Mouse (Mus musculus) frontal cortex, adult 2 months (tissue): ENCODE results near the gene Klhdc8b. TPM values are rescaled to one million over a fixed set of nuclear protein-coding genes. Genes with fewer than 3 reads are reported as not detected.

Source experiments
- DNase-seq, 2 experiments: peaks; one replicate each; pipeline ENCODE4 v3.0.0; 2022; ENCODE audit warnings: low spot score in 1 of 2; ENCODE audit errors: extremely low spot score in 1 of 2
- polyA plus RNA-seq: library from polyadenylated mRNA; depleted of rRNA; stranded (reverse); fragments of >200 nt; gene quantifications from 2 replicates; pipeline ENCODE4 v1.2.3, GENCODE M21; 2012

The Klhdc8b gene
- polyA plus RNA-seq, 1 experiment: 62.5 TPM

DNA sequence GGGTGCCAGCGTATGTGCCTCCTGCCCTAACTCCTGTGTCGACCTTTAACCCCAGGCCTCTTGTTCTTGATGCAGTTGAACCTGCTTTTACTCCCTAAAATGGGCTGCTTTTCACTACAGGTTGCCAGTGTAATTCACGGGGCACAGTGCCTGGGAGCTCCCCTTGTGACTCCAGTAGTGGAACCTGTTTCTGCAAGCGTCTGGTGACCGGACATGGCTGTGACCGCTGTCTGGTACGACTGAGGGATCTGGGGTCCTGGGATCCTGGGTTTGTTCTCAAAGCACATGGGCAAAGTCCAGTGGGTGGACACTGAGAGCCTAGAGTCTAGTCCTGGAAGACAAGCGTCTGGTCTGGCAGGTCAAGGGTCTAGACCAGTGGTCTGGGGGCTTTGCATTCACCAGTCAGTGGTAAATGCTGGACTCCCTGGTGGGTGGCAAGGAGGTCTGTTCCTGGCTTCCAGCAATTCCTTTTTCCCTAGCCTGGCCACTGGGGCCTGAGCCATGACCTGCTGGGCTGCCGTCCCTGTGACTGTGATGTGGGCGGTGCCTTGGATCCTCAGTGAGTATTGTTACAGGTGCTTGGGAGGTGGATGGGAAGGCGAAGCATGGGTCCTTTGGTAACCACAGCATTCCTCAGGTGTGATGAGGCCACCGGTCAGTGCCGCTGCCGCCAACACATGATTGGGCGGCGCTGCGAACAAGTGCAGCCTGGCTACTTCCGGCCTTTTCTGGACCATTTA lies 21.8 kb upstream of the Klhdc8b start:
- no peak for DNase-seq

DNA sequence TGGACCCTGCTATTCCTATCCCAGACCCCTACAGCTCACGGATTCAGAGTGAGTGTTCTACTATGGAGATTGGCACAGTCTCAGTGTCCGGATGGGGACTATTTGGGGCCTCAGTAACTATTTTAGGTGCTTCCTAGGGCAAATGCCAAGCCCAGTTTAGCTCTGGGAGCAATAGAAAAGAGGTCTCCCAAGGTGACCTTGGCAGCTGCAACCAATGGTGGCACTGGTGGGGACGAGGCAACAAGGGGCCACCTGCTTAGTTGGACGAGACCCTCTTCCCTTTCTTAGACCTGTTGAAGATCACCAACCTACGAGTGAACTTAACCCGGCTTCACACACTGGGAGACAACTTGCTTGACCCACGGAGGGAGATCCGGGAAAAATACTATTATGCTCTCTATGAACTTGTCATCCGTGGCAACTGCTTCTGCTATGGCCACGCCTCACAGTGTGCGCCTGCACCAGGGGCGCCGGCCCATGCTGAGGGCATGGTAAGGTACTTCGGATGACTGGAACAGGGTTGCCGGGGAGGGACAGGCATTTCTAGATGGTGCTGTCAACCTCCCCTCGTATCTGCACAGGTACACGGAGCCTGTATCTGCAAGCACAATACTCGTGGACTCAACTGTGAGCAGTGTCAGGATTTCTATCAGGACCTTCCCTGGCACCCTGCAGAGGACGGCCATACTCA lies 20.3 kb upstream of the Klhdc8b start:
- DNase-seq: no peak

DNA sequence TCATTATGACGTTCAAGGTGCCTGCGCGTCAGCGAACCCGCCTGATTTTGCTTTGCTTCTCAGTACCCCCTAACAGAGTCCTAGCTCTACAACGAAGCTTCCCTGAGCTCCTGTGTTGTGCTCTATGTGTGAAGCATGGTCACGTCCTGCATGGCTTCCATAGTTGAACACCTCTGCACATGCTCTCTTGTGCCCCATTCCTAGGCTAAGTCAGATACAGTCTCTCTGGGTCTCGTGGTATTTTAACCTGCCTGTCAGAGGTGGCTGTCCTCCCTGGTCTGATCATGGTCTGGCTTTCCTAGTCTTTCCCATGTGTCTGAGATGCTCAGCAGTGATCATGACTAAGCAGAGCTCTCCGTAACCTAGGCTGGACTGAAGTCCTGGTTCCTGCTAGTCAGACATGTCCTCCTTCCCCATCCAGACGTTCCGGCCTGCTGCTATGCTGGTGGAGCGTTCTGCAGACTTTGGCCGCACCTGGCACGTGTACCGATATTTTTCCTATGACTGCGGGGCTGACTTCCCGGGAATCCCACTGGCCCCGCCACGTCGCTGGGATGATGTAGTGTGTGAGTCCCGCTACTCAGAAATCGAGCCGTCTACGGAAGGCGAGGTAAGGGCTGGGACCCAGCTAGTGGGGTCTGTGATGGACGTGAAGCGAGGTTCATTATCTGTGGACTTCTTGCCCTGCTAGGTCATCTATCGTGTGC lies 19.6 kb upstream of the Klhdc8b start:
- no peak for DNase-seq

DNA sequence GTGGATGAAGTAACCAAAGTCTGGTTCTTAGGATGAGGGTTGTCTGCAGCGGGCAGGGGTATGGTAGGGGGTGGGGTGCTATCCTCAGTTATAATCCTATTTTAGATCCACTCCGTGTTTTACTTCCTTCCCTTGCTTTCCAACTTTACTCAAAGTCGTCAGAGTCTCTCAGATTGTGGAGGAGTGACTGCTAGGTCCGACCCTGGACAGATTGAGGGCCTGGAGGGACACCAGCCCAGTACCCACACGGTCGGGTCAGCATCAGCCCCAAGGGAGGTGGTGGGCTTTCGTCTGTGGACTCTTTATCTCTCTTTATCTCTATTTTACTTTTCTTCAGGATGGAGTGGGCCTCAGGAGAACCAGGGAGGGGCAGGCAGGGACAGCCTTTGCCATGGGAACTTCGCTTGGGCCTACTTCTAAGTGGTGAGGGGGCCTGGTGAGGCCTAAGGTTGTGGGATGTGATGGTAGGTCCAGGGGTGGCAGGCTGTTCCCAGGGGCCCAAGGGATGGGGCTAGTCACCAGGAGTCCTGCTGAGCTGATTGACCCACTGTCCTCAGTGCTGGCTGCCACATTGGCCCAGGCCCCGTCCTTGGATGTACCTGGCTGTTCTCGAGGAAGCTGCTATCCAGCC lies 18.5 kb upstream of the Klhdc8b start, which contains the start of gene Lamb2:
Gene Lamb2 (plus strand): TSS at position 16 of the 631 bp plus-strand sequence.
- DNase-seq: peak in 1 of 2 experiments; percentile 40

DNA sequence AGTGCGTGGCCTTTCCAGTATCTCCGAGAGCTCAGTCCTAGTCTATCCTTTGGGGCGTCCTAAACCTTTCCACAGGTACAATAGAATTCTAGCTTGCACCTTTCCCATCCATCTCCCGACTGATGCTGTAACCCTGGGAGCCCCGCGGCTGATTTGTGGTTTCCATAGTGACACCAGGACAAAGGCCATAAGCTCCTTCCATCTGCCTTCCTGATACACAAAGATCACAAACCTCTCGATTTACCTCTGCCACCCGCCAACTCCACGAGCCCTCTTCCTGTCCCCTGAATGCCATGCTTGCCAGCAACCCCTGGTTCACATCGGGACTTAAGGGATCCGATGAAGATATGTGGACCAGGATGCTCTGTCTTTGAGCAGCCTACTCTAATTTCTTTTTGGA lies 17.9 kb upstream of the Klhdc8b start:
- DNase-seq: no peak

DNA sequence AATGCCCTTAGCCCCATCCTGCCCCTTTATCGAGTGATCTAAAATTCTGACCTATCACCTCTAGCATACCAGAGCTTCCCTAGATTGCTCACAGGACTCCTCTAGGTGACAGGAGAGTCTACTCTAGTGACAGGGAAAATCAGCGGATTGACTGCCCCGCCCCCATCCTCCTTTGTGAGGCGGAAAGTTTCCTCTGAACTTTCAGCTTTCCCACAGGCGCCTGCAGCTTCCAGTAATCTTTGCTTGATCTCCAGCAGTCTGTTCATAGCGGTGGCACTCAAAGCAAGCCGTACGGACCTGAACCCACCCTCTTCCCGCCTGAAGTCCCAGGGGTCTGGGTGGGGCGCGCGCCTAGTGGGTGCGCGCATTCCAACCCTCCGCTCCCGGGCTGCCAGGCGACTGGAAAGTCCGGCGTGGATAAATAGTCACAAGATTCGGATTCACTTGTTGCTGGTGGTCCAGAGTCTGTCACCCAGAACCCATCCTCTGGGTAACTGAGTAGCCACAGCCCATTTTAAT lies 17.3 kb upstream of the Klhdc8b start:
- no peak for DNase-seq

DNA sequence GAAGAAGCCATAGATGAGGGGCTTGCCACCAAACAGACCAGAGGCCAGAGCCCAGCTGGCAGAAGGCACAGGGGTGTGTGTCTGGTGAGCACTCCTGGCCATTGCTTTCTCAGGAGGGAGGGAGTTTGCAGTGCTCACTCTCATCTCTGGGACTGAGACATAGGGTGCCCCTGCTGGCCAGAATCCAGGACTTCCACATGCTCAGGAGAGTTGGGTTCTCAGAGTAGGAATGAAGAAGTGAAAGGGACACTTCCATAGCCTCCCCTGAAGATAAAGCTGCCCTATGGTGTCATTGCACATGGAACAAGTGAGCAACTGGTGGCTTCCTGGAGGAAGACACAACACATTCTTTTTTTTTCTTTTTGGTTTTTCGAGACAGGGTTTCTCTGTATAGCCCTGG lies 13.1 kb upstream of the Klhdc8b start:
- DNase-seq: no peak

DNA sequence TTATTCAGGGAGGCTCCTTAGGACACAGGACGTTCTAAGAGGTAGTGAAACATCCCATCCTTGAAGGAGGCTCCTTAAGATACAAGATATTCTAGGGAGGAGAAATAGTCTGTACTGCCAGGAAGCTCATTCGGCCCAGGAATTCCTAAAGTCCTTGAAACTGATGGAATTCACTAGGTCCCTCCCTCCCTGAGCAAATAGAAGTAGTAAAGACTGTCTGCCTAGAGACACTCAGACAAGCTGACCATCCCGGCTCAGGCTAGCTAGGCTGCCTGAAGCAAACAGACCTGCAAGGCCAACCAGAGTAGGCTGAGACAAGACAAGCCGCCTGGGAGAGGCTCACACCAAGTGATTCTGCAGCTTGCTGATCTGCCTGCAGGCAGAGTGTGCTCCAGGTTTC lies 8.5 kb upstream of the Klhdc8b start:
- DNase-seq: no peak

DNA sequence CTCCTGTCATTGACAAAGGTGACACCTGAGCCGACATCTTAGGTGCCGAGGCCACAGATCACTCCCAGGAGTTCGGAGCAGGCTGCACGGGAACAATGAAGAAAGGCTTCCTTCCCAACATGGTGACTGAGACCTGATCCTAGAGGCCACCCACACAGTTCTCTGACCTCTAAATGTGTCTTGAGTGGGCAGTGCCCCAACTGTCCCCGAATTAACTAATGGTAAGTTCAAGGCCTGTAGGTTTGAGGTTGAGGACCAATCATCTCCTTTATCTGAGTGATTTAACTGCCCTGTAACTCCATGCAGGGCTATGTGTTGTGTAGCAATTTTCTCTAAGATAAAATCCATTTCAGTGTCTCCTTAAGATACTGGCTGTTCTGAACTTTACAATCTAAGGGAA lies 8.0 kb upstream of the Klhdc8b start:
- no peak for DNase-seq

DNA sequence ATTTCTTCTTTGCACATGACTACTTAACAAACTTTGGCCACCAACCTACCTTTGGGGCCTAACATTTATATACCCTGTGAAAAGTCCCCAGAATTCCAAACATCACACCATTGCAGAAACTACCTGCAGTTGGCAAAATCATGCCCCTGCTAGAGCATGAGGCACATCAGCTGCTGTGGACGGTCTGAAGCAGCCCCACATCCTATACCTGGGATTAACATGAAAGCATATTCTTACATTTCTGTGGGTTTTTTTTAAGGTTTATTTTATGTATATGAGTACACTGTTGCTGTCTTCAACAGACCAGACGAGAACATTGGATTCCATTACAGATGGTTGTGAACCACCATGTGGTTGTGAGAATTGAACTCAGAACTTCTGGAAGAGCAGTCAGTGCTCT lies 4.8 kb upstream of the Klhdc8b start:
- no peak for DNase-seq

DNA sequence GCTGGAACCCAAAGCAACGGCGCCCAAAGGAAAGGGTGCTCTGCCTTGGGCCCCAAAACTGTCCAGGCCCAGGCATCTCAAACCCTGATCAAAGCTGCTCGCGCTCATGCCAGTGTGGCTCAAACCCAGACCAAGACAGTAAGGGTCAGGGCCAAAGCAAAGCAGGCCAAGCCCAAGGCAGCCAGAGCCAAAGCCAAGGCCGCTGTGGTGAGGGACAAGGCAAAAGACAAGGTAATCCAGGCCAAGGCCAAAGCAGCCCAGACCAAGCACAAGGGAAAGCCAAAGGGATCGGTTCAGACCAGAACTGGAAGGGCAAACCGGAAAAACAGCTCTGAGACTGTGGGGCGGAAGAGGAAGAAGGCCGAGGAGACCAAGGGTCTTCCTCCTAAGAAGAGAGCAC lies 2.3 kb upstream of the Klhdc8b start:
- DNase-seq: no peak

DNA sequence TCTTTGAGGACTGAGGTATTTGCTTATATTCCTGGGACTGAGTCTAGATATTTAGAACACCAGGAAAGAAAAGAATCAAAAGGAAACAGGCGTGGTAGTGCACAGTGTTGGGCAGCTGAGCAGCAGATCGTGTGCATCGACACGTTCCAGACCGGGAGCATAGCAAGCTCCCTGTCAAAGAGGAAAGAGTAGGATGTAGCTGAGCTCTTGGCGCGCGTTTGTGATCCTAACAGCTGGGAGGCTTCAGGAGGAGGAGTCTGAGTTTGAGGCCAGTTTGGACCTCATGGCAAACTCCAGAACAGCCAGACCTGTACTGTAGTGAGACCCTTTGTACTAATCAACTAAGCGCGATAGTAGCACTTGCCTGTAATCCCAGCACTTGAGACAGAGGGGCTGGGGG lies 811 bp upstream of the Klhdc8b start:
- DNase-seq: no peak

DNA sequence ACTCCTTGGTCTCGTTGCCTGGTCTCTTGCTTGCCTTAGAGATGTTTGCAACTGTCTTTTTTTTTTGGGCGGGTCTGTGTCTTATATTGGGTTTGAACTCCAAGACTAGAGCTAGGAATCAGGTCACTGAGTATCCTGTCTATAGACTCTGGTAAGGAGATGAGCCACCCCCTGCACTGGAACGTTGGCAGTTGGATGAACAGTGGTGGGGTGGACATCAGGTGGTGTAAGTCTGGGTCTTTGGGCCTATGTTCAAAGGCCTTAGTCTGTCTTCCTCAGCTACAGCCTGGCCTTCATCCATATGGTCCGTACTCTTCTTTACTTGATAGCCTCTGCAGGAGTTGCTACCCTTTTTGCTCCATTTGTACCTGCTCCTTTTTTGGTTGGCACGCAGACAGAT lies 294 bp upstream of the Klhdc8b start:
- DNase-seq: no peak

DNA sequence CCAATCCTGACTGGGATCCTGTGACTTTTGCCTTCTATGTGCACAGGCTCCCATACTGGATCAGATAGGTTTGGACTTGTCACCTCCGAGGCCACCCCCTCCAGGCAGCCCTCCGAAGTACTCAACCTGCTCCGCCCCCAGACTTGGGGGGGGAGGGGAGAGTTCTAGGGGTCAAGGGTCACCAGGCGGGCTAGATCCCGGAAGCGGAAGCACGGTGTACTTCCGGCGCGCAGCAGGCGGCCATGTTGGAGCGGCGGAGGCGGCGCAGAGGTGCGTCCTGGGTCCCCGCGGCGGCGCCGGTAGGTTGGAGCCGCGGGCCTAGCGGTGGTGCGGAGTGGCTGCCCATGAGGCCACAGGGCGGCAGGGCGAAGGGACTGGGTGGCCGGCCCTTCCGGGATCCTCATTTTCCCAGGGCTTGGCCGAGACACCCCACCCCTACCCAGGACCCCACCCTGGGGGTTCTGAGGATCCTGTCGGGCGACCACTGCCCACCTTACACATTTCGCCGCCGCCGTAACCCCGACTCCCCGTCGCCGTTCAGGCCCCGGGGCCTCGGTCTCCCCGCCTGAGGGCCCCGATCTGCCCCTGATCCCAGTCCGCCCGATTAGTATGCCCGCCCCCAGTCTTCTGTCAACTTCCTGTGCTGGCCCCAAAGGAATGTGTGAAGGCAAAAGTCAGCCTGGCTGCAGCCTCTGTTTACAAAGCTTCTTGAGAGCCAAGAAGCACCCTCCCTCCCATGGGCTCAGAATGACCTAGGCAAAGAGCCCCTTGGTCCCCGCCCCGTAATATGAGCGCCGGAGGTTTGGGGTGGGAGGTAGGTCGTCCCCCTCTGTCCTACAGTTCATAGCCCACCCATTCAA lies 832 bp downstream of the Klhdc8b start, which contains the start of gene Ccdc71:
Gene Ccdc71 (plus strand): TSS at position 209 of the 860 bp plus-strand sequence.
- DNase-seq: peak; percentile 76 to 92

DNA sequence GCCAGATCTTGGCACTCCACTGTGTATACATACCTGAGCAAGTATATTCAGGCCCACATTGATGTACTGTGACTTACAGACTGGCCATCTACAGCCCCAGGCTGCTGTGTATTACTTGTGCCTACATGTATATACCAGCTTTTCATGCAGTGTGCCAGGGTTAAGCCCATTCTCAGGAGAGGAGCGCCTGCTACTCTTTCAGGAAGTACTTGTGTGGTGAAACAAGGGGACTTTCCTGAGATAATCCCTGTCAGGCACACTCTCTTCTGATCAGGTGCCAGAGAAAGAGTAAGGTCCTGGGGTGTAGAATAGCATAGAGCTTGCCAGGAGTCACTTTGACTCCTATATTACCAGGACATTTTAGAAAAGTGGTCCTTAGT lies 1.5 kb downstream of the Klhdc8b start:
- DNase-seq: no peak

DNA sequence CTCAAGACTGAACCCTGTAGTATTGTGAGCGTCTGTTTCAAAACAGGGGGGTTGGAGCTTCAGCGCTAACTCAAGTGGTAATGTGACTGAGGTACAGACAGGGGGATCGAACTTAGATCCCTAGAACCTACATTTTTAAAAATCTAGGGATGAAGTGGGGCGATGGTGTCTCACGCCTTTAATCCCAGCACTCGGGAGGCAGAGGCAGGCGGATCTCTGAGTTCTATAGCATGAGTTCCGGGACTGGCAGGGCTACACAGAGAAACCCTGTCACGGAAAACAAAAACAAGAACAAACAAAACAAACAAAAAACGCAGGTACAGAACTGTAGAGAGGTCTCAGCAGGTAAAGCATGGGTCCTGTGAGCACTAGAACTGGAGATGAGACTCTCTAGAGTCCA lies 4.4 kb downstream of the Klhdc8b start:
- no peak for DNase-seq

DNA sequence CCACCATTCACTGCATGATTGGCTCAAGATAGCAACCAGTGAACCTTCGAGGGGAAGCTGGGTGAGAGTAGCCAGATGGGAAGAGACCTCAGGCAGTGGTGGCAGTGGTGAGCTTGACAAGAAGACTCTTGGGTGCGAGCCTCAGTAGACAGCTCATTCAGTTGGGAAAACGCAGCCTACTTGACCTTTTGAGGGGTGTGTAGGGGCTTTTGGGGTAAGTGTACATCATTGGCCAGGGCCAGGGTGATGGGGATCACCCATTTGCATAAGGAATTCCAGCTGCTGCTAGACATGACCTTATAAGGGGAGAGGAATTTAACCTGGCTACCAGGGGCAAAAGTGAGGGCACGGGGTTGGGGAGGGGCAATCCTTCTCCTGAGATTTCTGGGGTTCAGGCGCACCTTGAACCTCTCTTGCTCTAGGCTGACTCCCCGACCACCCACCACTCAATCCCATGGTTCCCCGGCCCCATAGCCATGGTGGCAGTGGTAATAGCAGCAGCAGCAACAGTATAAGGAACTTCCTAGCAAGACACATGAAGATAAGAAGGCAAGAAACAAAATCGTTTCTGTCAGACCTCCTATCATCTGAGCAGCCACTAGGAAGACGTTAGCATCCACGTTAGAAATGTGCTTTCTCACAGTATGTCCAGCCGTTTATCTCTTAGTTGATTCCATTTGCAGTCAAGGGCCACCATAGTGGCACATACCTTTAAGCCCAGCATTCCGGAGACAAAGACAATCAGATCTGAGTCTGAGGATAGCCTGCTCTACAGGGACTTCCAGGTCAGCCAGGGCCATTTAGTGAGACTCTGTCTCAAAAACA lies 5.4 kb downstream of the Klhdc8b start:
- no peak for DNase-seq

DNA sequence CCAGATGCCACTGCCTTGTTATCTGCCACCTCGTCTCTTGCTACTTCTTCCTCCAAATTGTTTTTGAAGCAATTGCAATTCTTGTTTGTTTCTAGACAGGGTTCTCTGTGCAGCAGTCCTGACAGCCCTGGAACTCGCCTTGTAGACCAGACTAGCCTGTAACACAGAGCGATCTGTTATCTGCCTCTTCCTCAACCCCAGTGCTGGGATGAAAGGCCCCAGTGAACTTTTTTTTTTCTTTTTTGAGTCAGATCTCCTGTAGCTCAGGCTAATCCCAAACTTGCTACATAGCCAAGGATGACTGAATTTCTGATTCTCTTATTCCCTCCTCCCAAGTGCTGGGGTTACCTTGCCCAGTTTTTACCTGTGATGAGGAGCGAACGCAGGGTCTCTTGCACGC lies 7.0 kb downstream of the Klhdc8b start:
- no peak for DNase-seq

DNA sequence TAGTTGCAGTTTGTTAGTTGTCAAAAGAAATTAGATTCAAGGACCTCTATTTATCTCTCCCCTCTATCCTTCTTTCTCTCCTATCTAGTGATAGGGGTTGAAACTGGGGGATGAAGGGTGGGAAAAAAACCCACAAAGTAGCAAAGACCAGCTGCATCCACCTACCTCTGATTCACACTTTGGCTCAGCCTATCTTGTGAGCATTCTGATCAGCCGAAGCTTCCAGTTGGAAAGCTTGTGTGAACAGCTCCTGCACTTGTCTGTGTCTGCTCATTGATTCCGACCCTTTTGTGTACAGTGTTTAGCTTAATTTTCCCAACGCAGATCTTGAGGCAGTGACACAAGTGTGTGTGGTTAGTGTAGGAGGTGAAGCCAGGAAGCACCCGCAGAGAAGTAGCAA lies 7.9 kb downstream of the Klhdc8b start:
- DNase-seq: peak in 1 of 2 experiments; percentile 54
